Mouse (Mus musculus) olfactory bulb, adult 2 months (tissue): ENCODE results near the gene Kcnk13.

ENCODE experiments used
- CTCF ChIP-seq: fragments of 200-500 bp; IDR thresholded peaks from 2 replicates; pipeline ENCODE4 v1.5.1; 2012; ENCODE audit warnings: low read depth, mild to moderate bottlenecking, low read length, moderate library complexity; ENCODE audit not compliant: insufficient read depth
- POLR2A ChIP-seq: fragments of 200-500 bp; IDR thresholded peaks from 2 replicates; pipeline ENCODE4 v1.6.1; 2012; ENCODE audit warnings: mild to moderate bottlenecking, low read depth, low read length, moderate library complexity; ENCODE audit not compliant: insufficient read depth

GRCm38 (mm10) chr12:100065109-100065508 lies 100.8 kb downstream of the Kcnk13 start:
- TF ChIP-seq CTCF: no peak
- TF ChIP-seq POLR2A: no peak
